Mouse (Mus musculus) common myeloid progenitor, adult 5-6 weeks (primary cell): Measurements from ENCODE around the gene Hils1. TPM values are rescaled to one million over a fixed set of nuclear protein-coding genes. Genes with fewer than 3 reads are reported as not detected.
A peak's percentile ranks its signal among the peaks of the same experiment; 100 is the strongest.

Experiments
- ATAC-seq: replicated peaks from 2 replicates; pipeline ENCODE4 v1.8.0; 2016; ENCODE audit warnings: low read depth, mild to moderate bottlenecking, moderate TSS enrichment, inconsistent platforms; ENCODE audit not compliant: poor library complexity, severe bottlenecking
- total RNA-seq: library from RNA; stranded (forward); fragments of 200-1000, 187-1606 nt; gene quantifications from 2 replicates; pipeline ENCODE4 v1.2.3, GENCODE M21; 2017

Gene Hils1
- total RNA-seq = not detected in 2 replicates

GRCm38 (mm10) chr11:94967419-94967818 lies at the start of gene Hils1:
Gene Hils1 (plus strand): TSS chr11:94967593.
- no peak for ATAC-seq

- no peak for ATAC-seq
These were observed 49.7 kb upstream of the Hils1 start for GRCm38 (mm10) chr11:94917717-94918116.

- no peak for ATAC-seq
These were observed 46.4 kb upstream of the Hils1 start for GRCm38 (mm10) chr11:94920996-94921401.

- ATAC-seq = no peak
These were observed 42.4 kb upstream of the Hils1 start for GRCm38 (mm10) chr11:94924977-94925376.

GRCm38 (mm10) chr11:94926431-94926830 lies 41.0 kb upstream of the Hils1 start:
- ATAC-seq = no peak

- no peak for ATAC-seq
These were observed 39.6 kb upstream of the Hils1 start for GRCm38 (mm10) chr11:94927771-94928291.

- ATAC-seq = peak; percentile 87
These were observed 38.6 kb upstream of the Hils1 start for GRCm38 (mm10) chr11:94928820-94929219.

GRCm38 (mm10) chr11:94929599-94929998 lies 37.8 kb upstream of the Hils1 start:
- ATAC-seq = no peak

- no peak for ATAC-seq
These were observed 37.2 kb upstream of the Hils1 start for GRCm38 (mm10) chr11:94930151-94930550.

GRCm38 (mm10) chr11:94933584-94933983 lies 33.8 kb upstream of the Hils1 start:
- ATAC-seq = no peak

- ATAC-seq = no peak
These were observed 32.9 kb upstream of the Hils1 start for GRCm38 (mm10) chr11:94934526-94934925.

- ATAC-seq = no peak
These were observed 31.3 kb upstream of the Hils1 start, which contains the start of gene Col1a1 for GRCm38 (mm10) chr11:94936045-94936444. Gene Col1a1 (plus strand): TSS chr11:94936224.

- peak; percentile 80 for ATAC-seq
These were observed 30.5 kb upstream of the Hils1 start for GRCm38 (mm10) chr11:94936851-94937295.

GRCm38 (mm10) chr11:94937335-94937781 lies 30.0 kb upstream of the Hils1 start:
- ATAC-seq = peak; percentile 50

GRCm38 (mm10) chr11:94937787-94938186 lies 29.6 kb upstream of the Hils1 start:
- no peak for ATAC-seq

- no peak for ATAC-seq
These were observed 29.1 kb upstream of the Hils1 start for GRCm38 (mm10) chr11:94938296-94938695.

- peak; percentile 41 for ATAC-seq
These were observed 28.1 kb upstream of the Hils1 start for GRCm38 (mm10) chr11:94939280-94939679.

GRCm38 (mm10) chr11:94941121-94941520 lies 26.3 kb upstream of the Hils1 start:
- ATAC-seq = no peak

GRCm38 (mm10) chr11:94941776-94942175 lies 25.6 kb upstream of the Hils1 start:
- ATAC-seq = no peak

GRCm38 (mm10) chr11:94942282-94943023 lies 24.9 kb upstream of the Hils1 start:
- ATAC-seq = peak; percentile 39; the same call in 1 of the 2 replicates

- no peak for ATAC-seq
These were observed 24.3 kb upstream of the Hils1 start for GRCm38 (mm10) chr11:94943054-94943453.

GRCm38 (mm10) chr11:94944295-94944694 lies 23.1 kb upstream of the Hils1 start:
- ATAC-seq = no peak
